Mouse (Mus musculus) lung, adult 2 months (tissue): Measurements from ENCODE around the gene Susd6.

Experiments used
- CTCF ChIP-seq: fragments of 200-500 bp; IDR thresholded peaks from 2 replicates; pipeline ENCODE4 v1.5.1; 2011; ENCODE audit warnings: mild to moderate bottlenecking, low read length, control low read depth; ENCODE audit not compliant: insufficient read depth
- POLR2A ChIP-seq: fragments of 200-500 bp; IDR thresholded peaks from 2 replicates; pipeline ENCODE4 v1.6.1; 2011; ENCODE audit warnings: low read depth, mild to moderate bottlenecking, control low read depth, low read length, borderline replicate concordance; ENCODE audit errors: extremely low read depth

DNA sequence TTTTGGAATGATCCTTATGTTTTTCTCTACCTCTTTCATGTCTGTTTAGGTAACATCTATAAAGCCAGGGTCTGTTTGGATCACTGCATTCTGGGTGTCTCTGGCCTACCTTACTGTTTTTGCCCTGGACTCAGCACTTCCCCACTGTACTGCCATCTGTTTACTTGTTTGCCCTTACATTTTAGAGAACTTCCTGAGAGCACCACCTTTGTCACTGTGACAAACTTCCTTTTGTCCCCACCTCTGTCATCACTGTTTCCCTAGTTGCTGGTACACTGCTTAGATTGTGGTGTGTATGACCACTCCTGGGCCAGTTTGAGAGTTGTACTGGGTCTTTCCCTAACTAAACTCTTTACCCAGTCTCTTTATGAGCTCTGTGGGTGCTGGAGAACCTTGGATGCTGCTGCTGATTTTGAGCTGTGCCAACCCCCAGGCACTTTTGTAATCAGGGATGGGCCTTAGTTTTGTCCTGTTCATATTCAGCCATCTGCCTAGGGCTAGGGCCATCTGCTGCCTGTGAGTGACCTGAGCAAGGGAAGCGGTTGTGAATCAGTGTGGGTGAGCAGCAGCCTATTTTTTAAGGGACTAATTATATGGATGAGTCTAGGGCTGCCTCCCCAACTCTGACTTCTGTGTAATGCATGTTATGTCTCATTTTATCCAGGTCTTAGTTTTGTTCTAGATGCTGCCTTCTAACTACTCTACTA, 26.2 kb downstream of the Susd6 start:
- no peak for TF ChIP-seq CTCF
- TF ChIP-seq POLR2A, result no peak
